Mouse (Mus musculus) neural tube, embryonic 12.5 days (tissue): Measurements from ENCODE around the gene Fcrls. TPM values are rescaled to one million over a fixed set of nuclear protein-coding genes. Genes with fewer than 3 reads are reported as not detected.

Experiments
- ATAC-seq: fragments of 200-750 bp; cut with Nextera tagmentation; 2 replicates; pipeline ENCODE4 v1.8.0; 2017; ENCODE audit warnings: low read depth, mild to moderate bottlenecking, moderate TSS enrichment, moderate library complexity; ENCODE audit not compliant: low FRiP score
- H3K27ac ChIP-seq: fragments of 300-500 bp; sonication (generic); 2 replicates; pipeline ENCODE4 v1.5.1; 2016
- H3K27me3 ChIP-seq: fragments of 300-500 bp; sonication (generic); replicated peaks from 2 replicates; pipeline ENCODE4 v1.6.1; 2016; ENCODE audit warnings: mild to moderate bottlenecking
- H3K36me3 ChIP-seq: fragments of 300-500 bp; sonication (generic); 2 replicates; pipeline ENCODE4 v1.6.1; 2016; ENCODE audit warnings: mild to moderate bottlenecking
- H3K4me1 ChIP-seq: fragments of 300-500 bp; sonication (generic); 2 replicates; pipeline ENCODE4 v1.6.1; 2016
- H3K4me2 ChIP-seq: fragments of 300-500 bp; sonication (generic); replicated peaks from 2 replicates; pipeline ENCODE4 v1.6.1; 2016; ENCODE audit warnings: mild to moderate bottlenecking
- H3K4me3 ChIP-seq: fragments of 300-500 bp; sonication (generic); 2 replicates; pipeline ENCODE4 v1.5.1; 2016
- H3K9ac ChIP-seq: fragments of 300-500 bp; sonication (generic); 2 replicates; pipeline ENCODE4 v1.6.1; 2016; ENCODE audit warnings: mild to moderate bottlenecking
- H3K9me3 ChIP-seq: fragments of 300-500 bp; sonication (generic); 2 replicates; pipeline ENCODE4 v1.6.1; 2016; ENCODE audit warnings: mild to moderate bottlenecking
- WGBS: fragments of 180-500 bp; shearing (Covaris S2); methylation state at CpG from one replicate; pipeline ENCODE4 v1.1.7; 2016; 5-methylcytosine and 5-hydroxymethylcytosine counted together
- polyA plus RNA-seq: library from polyadenylated mRNA; unstranded; fragments of >200 nt; fragmentation: Nextera tagmentation; extraction: Ambion mirVana; gene quantifications from 2 replicates; pipeline ENCODE4 v1.2.1, GENCODE M21; 2016

Gene Fcrls
- polyA plus RNA-seq, 1 experiment from 2014 or later = 7.4 TPM

GRCm38 (mm10) chr3:87214221-87214864 lies 49.2 kb downstream of the Fcrls start:
- no peak overlapping the region for H3K4me2 ChIP-seq
- no peak for ATAC-seq
- H3K4me1 ChIP-seq = no peaks in the 10 kb centered on the region
- 94% methylated on average over 19 of the region's 19 CpGs for WGBS
- no peaks in the 10 kb centered on the region for H3K36me3 ChIP-seq
- H3K27me3 ChIP-seq = no peaks in the 10 kb centered on the region
- no peak overlapping the region for H3K4me3 ChIP-seq
- no peaks in the 10 kb centered on the region for H3K9me3 ChIP-seq
- no peak overlapping the region for H3K27ac ChIP-seq
- H3K9ac ChIP-seq = no peak overlapping the region

DNA sequence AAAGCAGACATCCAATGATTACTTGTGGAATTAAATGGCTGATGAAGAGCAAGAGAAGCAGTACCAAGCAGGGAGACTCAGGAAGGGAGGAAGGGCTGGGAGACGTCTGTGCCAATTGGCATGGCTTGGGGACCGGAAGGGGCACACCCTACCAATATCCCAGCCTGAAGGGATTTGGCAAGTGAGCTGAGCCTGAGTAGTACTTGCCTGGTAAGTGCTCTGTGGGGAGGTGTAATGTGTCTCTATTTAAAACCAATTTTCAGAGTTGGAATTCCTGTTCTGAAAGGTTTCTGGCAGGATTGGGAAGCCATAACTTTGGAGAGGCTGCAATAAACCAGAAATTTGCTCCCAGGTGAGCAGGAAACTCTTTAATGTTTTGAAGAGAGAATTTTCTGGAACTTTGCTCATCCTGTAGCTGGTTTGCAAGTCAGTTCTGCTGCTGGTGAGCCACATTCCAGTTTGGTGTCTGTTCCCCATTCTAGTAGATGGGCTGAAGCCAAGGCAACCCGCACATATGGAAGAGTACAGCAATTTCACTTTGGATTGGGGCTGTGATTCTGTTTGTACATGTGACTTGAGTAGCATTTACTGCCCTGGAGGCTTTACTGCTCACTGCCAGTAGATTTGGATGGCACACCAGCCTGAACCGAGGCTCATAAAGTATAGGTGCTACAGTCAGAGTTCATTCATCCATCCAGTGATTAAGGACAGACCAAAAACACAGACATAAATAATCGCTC lies 57.0 kb downstream of the Fcrls start:
- Histone ChIP-seq H3K27me3 (no peaks in the 10 kb centered on the region), H3K27ac (no peak overlapping the region), H3K9ac (no peak overlapping the region), H3K4me3 (no peak overlapping the region), H3K4me2 (no peak overlapping the region), H3K36me3 (no peaks in the 10 kb centered on the region), H3K4me1 (no peaks in the 10 kb centered on the region), H3K9me3 (no peaks in the 10 kb centered on the region)
- ATAC-seq = no peak
- 84% methylated on average over 5 of the region's 5 CpGs for WGBS

Other genes with a start within 250 kb of the Fcrls start
- gene Kirrel, start 89.0 kb downstream of the Fcrls start, polyA plus RNA-seq = 12.9 and 13.2 TPM in 2 replicates
- 0.09 TPM in 1 of 2 replicates, not detected in the other for gene Cd5l, start 94.1 kb upstream of the Fcrls start, polyA plus RNA-seq
- gene Fcrl1, start 112.6 kb upstream of the Fcrls start, polyA plus RNA-seq = 0.22 and 0.29 TPM in 2 replicates
- not detected in 2 replicates for gene Fcrl5, start 172.0 kb upstream of the Fcrls start, polyA plus RNA-seq